Mouse (Mus musculus): Measurements from ENCODE around the gene Gm11627. TPM values are rescaled to one million over a fixed set of nuclear protein-coding genes. Genes with fewer than 3 reads are reported as not detected.

Gm11627 gene
- 6.8 and 9.8 TPM in 2 replicates for polyA plus RNA-seq (2014; fragmentation: Nextera tagmentation; extraction: Ambion mirVana)

GRCm38 (mm10) chr11:102579165-102580033 is at the start of gene Gm11627:
Gm11627 (minus strand) TSS chr11:102579461.
- Histone ChIP-seq H3K9me3 (replicated peaks; ENCODE audit: control insufficient read depth, low read length) (no peaks in the 10 kb centered on the region), H3K4me1 (ENCODE audit: control insufficient read depth, insufficient read depth, low read length) (peaks cover 18% of the 10 kb centered on the region), H3K4me2 (ENCODE audit: low read length) (peak within 1 kb of the TSS; percentile 32), H3K36me3 (ENCODE audit: control insufficient read depth, insufficient read depth, low read length) (no peaks in the 10 kb centered on the region), H3K27me3 (replicated peaks; ENCODE audit: control insufficient read depth, insufficient read depth, low read length) (no peaks in the 10 kb centered on the region), H3K4me3 (ENCODE audit: low read depth, low read length) (peak within 1 kb of the TSS; percentile 2), H3K9ac (ENCODE audit: low read length) (peak within 1 kb of the TSS; percentile 45), H3K27ac (ENCODE audit: low read depth, low read length) (peak within 1 kb of the TSS; percentile 75)
- ATAC-seq (peak; percentile 85), DNase-seq (ENCODE audit: low spot score) (peak; percentile 83)
- 3% methylated on average over 23 of the region's 23 CpGs for WGBS

GRCm38 (mm10) chr11:102628529-102628928 is 49.3 kb upstream of the Gm11627 start:
- H3K4me3 ChIP-seq (ENCODE audit: low read depth, low read length) = no peak overlapping the region
- 64% methylated on average over 9 of the region's 9 CpGs for WGBS
- DNase-seq (ENCODE audit: low spot score) = no peak

GRCm38 (mm10) chr11:102627171-102627931 is 48.1 kb upstream of the Gm11627 start:
- 86% methylated on average over 9 of the region's 9 CpGs for WGBS
- H3K27me3 ChIP-seq (replicated peaks; ENCODE audit: control insufficient read depth, insufficient read depth, low read length) = no peaks in the 10 kb centered on the region
- H3K4me3 ChIP-seq (ENCODE audit: low read depth, low read length) = no peak overlapping the region
- H3K36me3 ChIP-seq (ENCODE audit: control insufficient read depth, insufficient read depth, low read length) = no peaks in the 10 kb centered on the region
- no peaks in the 10 kb centered on the region for H3K9me3 ChIP-seq (replicated peaks; ENCODE audit: control insufficient read depth, low read length)
- H3K4me1 ChIP-seq (ENCODE audit: control insufficient read depth, insufficient read depth, low read length) = peaks cover 12% of the 10 kb centered on the region
- DNase-seq (ENCODE audit: low spot score) (no peak), ATAC-seq (no peak)
- H3K4me2 ChIP-seq (ENCODE audit: low read length) = no peak overlapping the region
- no peak overlapping the region for H3K27ac ChIP-seq (ENCODE audit: low read depth, low read length)
- no peak overlapping the region for H3K9ac ChIP-seq (ENCODE audit: low read length)

More at GRCm38 (mm10) chr11:102628529-102628928, 49.3 kb upstream of the Gm11627 start:
- Histone ChIP-seq H3K27ac (ENCODE audit: low read depth, low read length) (no peak overlapping the region), H3K9ac (ENCODE audit: low read length) (no peak overlapping the region), H3K36me3 (ENCODE audit: control insufficient read depth, insufficient read depth, low read length) (no peaks in the 10 kb centered on the region), H3K4me2 (ENCODE audit: low read length) (no peak overlapping the region), H3K9me3 (replicated peaks; ENCODE audit: control insufficient read depth, low read length) (no peaks in the 10 kb centered on the region), H3K27me3 (replicated peaks; ENCODE audit: control insufficient read depth, insufficient read depth, low read length) (no peaks in the 10 kb centered on the region), H3K4me1 (ENCODE audit: control insufficient read depth, insufficient read depth, low read length) (peaks cover 17% of the 10 kb centered on the region)
- ATAC-seq = no peak

- 37% methylated on average over 14 of the region's 14 CpGs for WGBS
- Histone ChIP-seq H3K4me2 (ENCODE audit: low read length) (peak overlapping the region; percentile 9; the same call in 1 of the 2 replicates), H3K4me1 (ENCODE audit: control insufficient read depth, insufficient read depth, low read length) (peaks cover 12% of the 10 kb centered on the region), H3K36me3 (ENCODE audit: control insufficient read depth, insufficient read depth, low read length) (no peaks in the 10 kb centered on the region), H3K27ac (ENCODE audit: low read depth, low read length) (no peak overlapping the region), H3K9me3 (replicated peaks; ENCODE audit: control insufficient read depth, low read length) (no peaks in the 10 kb centered on the region), H3K27me3 (replicated peaks; ENCODE audit: control insufficient read depth, insufficient read depth, low read length) (no peaks in the 10 kb centered on the region), H3K9ac (ENCODE audit: low read length) (no peak overlapping the region), H3K4me3 (ENCODE audit: low read depth, low read length) (no peak overlapping the region)
- ATAC-seq = peak; percentile 26; the same call in 1 of the 2 replicates
- DNase-seq (ENCODE audit: low spot score) = peak; percentile 68
Observed at GRCm38 (mm10) chr11:102624888-102625407, 45.7 kb upstream of the Gm11627 start.

GRCm38 (mm10) chr11:102623876-102624789 is 44.9 kb upstream of the Gm11627 start:
- no peak overlapping the region for H3K4me3 ChIP-seq (ENCODE audit: low read depth, low read length)
- 6% methylated on average over 17 of the region's 17 CpGs for WGBS
- DNase-seq (ENCODE audit: low spot score) = peak; percentile 50
- H3K36me3 ChIP-seq (ENCODE audit: control insufficient read depth, insufficient read depth, low read length) = no peaks in the 10 kb centered on the region
- peak overlapping the region; percentile 18; the same call in 1 of the 2 replicates for H3K4me2 ChIP-seq (ENCODE audit: low read length)
- H3K9me3 ChIP-seq (replicated peaks; ENCODE audit: control insufficient read depth, low read length) = no peaks in the 10 kb centered on the region
- ATAC-seq = peak; percentile 52; the same call in 1 of the 2 replicates
- H3K27me3 ChIP-seq (replicated peaks; ENCODE audit: control insufficient read depth, insufficient read depth, low read length) = no peaks in the 10 kb centered on the region
- peak overlapping the region; percentile 29; the same call in 1 of the 2 replicates for H3K9ac ChIP-seq (ENCODE audit: low read length)
- 0 out of 2 replicates have a peak overlapping the region, but pooled peaks have one; percentile 17 for H3K27ac ChIP-seq (ENCODE audit: low read depth, low read length)
- H3K4me1 ChIP-seq (ENCODE audit: control insufficient read depth, insufficient read depth, low read length) = peaks cover 12% of the 10 kb centered on the region

- no peaks in the 10 kb centered on the region for H3K9me3 ChIP-seq (replicated peaks; ENCODE audit: control insufficient read depth, low read length)
- no peak for ATAC-seq
- H3K27me3 ChIP-seq (replicated peaks; ENCODE audit: control insufficient read depth, insufficient read depth, low read length) = no peaks in the 10 kb centered on the region
- H3K36me3 ChIP-seq (ENCODE audit: control insufficient read depth, insufficient read depth, low read length) = no peaks in the 10 kb centered on the region
- no peak overlapping the region for H3K4me2 ChIP-seq (ENCODE audit: low read length)
- no peak overlapping the region for H3K9ac ChIP-seq (ENCODE audit: low read length)
- no peak overlapping the region for H3K4me3 ChIP-seq (ENCODE audit: low read depth, low read length)
- DNase-seq (ENCODE audit: low spot score) = no peak
- H3K4me1 ChIP-seq (ENCODE audit: control insufficient read depth, insufficient read depth, low read length) = peaks cover 9% of the 10 kb centered on the region
- 60% methylated on average over 2 of the region's 2 CpGs for WGBS
- no peak overlapping the region for H3K27ac ChIP-seq (ENCODE audit: low read depth, low read length)
Observed at GRCm38 (mm10) chr11:102619449-102619848, 40.2 kb upstream of the Gm11627 start.

- H3K4me2 ChIP-seq (ENCODE audit: low read length) = no peak overlapping the region
- H3K27me3 ChIP-seq (replicated peaks; ENCODE audit: control insufficient read depth, insufficient read depth, low read length) = no peaks in the 10 kb centered on the region
- DNase-seq (ENCODE audit: low spot score) (no peak), ATAC-seq (0 out of 2 replicates have a peak, but pooled peaks have one; percentile 4)
- WGBS = 7% methylated on average over 6 of the region's 6 CpGs
- no peaks in the 10 kb centered on the region for H3K36me3 ChIP-seq (ENCODE audit: control insufficient read depth, insufficient read depth, low read length)
- peak overlapping the region; percentile 63; the same call in 1 of the 2 replicates for H3K27ac ChIP-seq (ENCODE audit: low read depth, low read length)
- no peak overlapping the region for H3K4me3 ChIP-seq (ENCODE audit: low read depth, low read length)
- H3K9ac ChIP-seq (ENCODE audit: low read length) = no peak overlapping the region
- peaks cover 31% of the 10 kb centered on the region for H3K4me1 ChIP-seq (ENCODE audit: control insufficient read depth, insufficient read depth, low read length)
- no peaks in the 10 kb centered on the region for H3K9me3 ChIP-seq (replicated peaks; ENCODE audit: control insufficient read depth, low read length)
Observed at GRCm38 (mm10) chr11:102611317-102611705, 32.0 kb upstream of the Gm11627 start.
